Mouse (Mus musculus): ENCODE data around the gene Egfem1. TPM values are rescaled to one million over a fixed set of nuclear protein-coding genes. Genes with fewer than 3 reads are reported as not detected.

Gene Egfem1
- polyA plus RNA-seq, 1 experiment from 2014 or later = 6.7 TPM

- DNase-seq (ENCODE audit: low spot score) (no peak), ATAC-seq (ENCODE audit: low FRiP score) (no peak)
- WGBS = 63% methylated on average over 5 of the region's 5 CpGs
- Histone ChIP-seq H3K9ac (no peak overlapping the region), H3K4me1 (replicated peaks; ENCODE audit: control insufficient read depth, insufficient read depth, low read length) (no peaks in the 10 kb centered on the region), H3K27me3 (ENCODE audit: control insufficient read depth, insufficient read depth, low read length) (no peaks in the 10 kb centered on the region), H3K4me2 (replicated peaks) (no peak overlapping the region), H3K4me3 (replicated peaks; ENCODE audit: low read length) (no peak overlapping the region), H3K9me3 (ENCODE audit: control insufficient read depth, low read length) (no peaks in the 10 kb centered on the region), H3K36me3 (replicated peaks; ENCODE audit: control insufficient read depth, insufficient read depth) (no peaks in the 10 kb centered on the region), H3K27ac (no peak overlapping the region)
Measured at GRCm38 (mm10) chr3:29578055-29578860, 496.4 kb downstream of the Egfem1 start.

GRCm38 (mm10) chr3:29582749-29583148 is 500.9 kb downstream of the Egfem1 start:
- no peaks in the 10 kb centered on the region for H3K4me1 ChIP-seq (replicated peaks; ENCODE audit: control insufficient read depth, insufficient read depth, low read length)
- no peaks in the 10 kb centered on the region for H3K27me3 ChIP-seq (ENCODE audit: control insufficient read depth, insufficient read depth, low read length)
- peak; percentile 59; the same call in 1 of the 2 replicates for ATAC-seq (ENCODE audit: low FRiP score)
- H3K36me3 ChIP-seq (replicated peaks; ENCODE audit: control insufficient read depth, insufficient read depth) = no peaks in the 10 kb centered on the region
- 62% methylated on average over 8 of the region's 8 CpGs for WGBS
- no peaks in the 10 kb centered on the region for H3K9me3 ChIP-seq (ENCODE audit: control insufficient read depth, low read length)
- no peak overlapping the region for H3K4me3 ChIP-seq (replicated peaks; ENCODE audit: low read length)
- H3K4me2 ChIP-seq (replicated peaks) = no peak overlapping the region
- no peak overlapping the region for H3K9ac ChIP-seq
- H3K27ac ChIP-seq = no peak overlapping the region
- DNase-seq (ENCODE audit: low spot score) = peak; percentile 32

- H3K9me3 ChIP-seq (ENCODE audit: control insufficient read depth, low read length) = no peaks in the 10 kb centered on the region
- H3K27ac ChIP-seq = no peak overlapping the region
- H3K36me3 ChIP-seq (replicated peaks; ENCODE audit: control insufficient read depth, insufficient read depth) = no peaks in the 10 kb centered on the region
- 59% methylated on average over 7 of the region's 7 CpGs for WGBS
- no peak overlapping the region for H3K9ac ChIP-seq
- H3K4me1 ChIP-seq (replicated peaks; ENCODE audit: control insufficient read depth, insufficient read depth, low read length) = no peaks in the 10 kb centered on the region
- ATAC-seq (ENCODE audit: low FRiP score) (no peak), DNase-seq (ENCODE audit: low spot score) (no peak)
- no peaks in the 10 kb centered on the region for H3K27me3 ChIP-seq (ENCODE audit: control insufficient read depth, insufficient read depth, low read length)
- no peak overlapping the region for H3K4me3 ChIP-seq (replicated peaks; ENCODE audit: low read length)
- H3K4me2 ChIP-seq (replicated peaks) = no peak overlapping the region
Measured at GRCm38 (mm10) chr3:29602140-29602539, 520.3 kb downstream of the Egfem1 start.

DNA sequence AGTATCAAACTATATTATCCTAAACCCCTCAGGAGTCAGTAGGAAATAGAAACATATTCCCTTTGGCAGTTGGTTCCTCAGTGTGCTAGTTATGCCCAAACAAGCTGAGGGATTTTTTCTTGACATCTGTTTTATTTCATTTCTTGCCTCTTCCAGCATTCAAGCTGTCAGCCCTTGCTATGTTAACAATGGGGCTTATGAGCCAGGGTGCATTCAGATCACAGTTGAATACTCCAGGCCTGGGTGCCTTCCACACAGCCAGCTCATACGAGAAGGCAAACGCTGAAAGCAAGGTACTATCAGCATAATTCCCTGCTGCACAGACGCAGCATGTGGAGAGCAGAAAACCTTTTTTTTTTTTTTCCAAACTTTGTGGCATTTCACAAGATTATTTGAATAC is 526.9 kb downstream of the Egfem1 start:
- DNase-seq (ENCODE audit: low spot score) (no peak), ATAC-seq (ENCODE audit: low FRiP score) (no peak)
- no peaks in the 10 kb centered on the region for H3K36me3 ChIP-seq (replicated peaks; ENCODE audit: control insufficient read depth, insufficient read depth)
- 0 out of 2 replicates have a peak, but pooled peaks cover 5% of the 10 kb centered on the region for H3K4me1 ChIP-seq (replicated peaks; ENCODE audit: control insufficient read depth, insufficient read depth, low read length)
- H3K4me3 ChIP-seq (replicated peaks; ENCODE audit: low read length) = no peak overlapping the region
- H3K4me2 ChIP-seq (replicated peaks) = no peak overlapping the region
- 26% methylated on average over 3 of the region's 3 CpGs for WGBS
- H3K27ac ChIP-seq = peak overlapping the region; percentile 20; the same call in 1 of the 2 replicates
- H3K9ac ChIP-seq = no peak overlapping the region
- H3K27me3 ChIP-seq (ENCODE audit: control insufficient read depth, insufficient read depth, low read length) = no peaks in the 10 kb centered on the region
- H3K9me3 ChIP-seq (ENCODE audit: control insufficient read depth, low read length) = no peaks in the 10 kb centered on the region

GRCm38 (mm10) chr3:29609174-29609573 is 527.4 kb downstream of the Egfem1 start:
- 0 out of 2 replicates have a peak, but pooled peaks cover 5% of the 10 kb centered on the region for H3K4me1 ChIP-seq (replicated peaks; ENCODE audit: control insufficient read depth, insufficient read depth, low read length)
- ATAC-seq (ENCODE audit: low FRiP score) (no peak), DNase-seq (ENCODE audit: low spot score) (no peak)
- no peak overlapping the region for H3K27ac ChIP-seq
- H3K4me2 ChIP-seq (replicated peaks) = no peak overlapping the region
- no peaks in the 10 kb centered on the region for H3K27me3 ChIP-seq (ENCODE audit: control insufficient read depth, insufficient read depth, low read length)
- no peak overlapping the region for H3K4me3 ChIP-seq (replicated peaks; ENCODE audit: low read length)
- no peaks in the 10 kb centered on the region for H3K9me3 ChIP-seq (ENCODE audit: control insufficient read depth, low read length)
- H3K36me3 ChIP-seq (replicated peaks; ENCODE audit: control insufficient read depth, insufficient read depth) = no peaks in the 10 kb centered on the region
- 76% methylated on average over 2 of the region's 2 CpGs for WGBS
- no peak overlapping the region for H3K9ac ChIP-seq

- H3K4me2 ChIP-seq (replicated peaks) = no peak overlapping the region
- WGBS = 89% methylated on average over 1 of the region's 1 CpGs
- ATAC-seq (ENCODE audit: low FRiP score) (no peak), DNase-seq (ENCODE audit: low spot score) (no peak)
- H3K4me3 ChIP-seq (replicated peaks; ENCODE audit: low read length) = no peak overlapping the region
- no peaks in the 10 kb centered on the region for H3K36me3 ChIP-seq (replicated peaks; ENCODE audit: control insufficient read depth, insufficient read depth)
- H3K4me1 ChIP-seq (replicated peaks; ENCODE audit: control insufficient read depth, insufficient read depth, low read length) = no peaks in the 10 kb centered on the region
- no peaks in the 10 kb centered on the region for H3K9me3 ChIP-seq (ENCODE audit: control insufficient read depth, low read length)
- H3K27ac ChIP-seq = no peak overlapping the region
- H3K9ac ChIP-seq = no peak overlapping the region
- H3K27me3 ChIP-seq (ENCODE audit: control insufficient read depth, insufficient read depth, low read length) = no peaks in the 10 kb centered on the region
Measured at GRCm38 (mm10) chr3:29619586-29619985, 537.8 kb downstream of the Egfem1 start.

DNA sequence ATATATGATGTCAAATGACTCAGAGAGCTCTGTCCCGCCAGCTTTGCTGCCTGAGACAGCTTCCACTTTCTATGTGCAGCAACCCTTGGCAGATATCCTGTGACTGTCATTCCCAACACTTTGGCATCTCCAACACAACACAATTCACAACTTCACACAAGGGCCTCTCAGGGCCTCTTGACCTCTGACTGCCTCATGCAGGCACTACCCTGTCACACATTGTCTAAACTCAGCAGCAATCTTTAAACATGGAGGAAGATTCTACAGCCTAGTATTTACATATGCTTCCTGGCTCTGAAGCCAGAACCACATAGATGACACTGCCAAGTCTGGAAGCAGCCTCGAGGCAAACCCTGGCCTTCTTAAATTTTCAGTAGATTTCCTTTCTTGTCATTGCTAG is 558.0 kb downstream of the Egfem1 start:
- no peaks in the 10 kb centered on the region for H3K36me3 ChIP-seq (replicated peaks; ENCODE audit: control insufficient read depth, insufficient read depth)
- no peak overlapping the region for H3K9ac ChIP-seq
- no peaks in the 10 kb centered on the region for H3K27me3 ChIP-seq (ENCODE audit: control insufficient read depth, insufficient read depth, low read length)
- H3K4me1 ChIP-seq (replicated peaks; ENCODE audit: control insufficient read depth, insufficient read depth, low read length) = no peaks in the 10 kb centered on the region
- DNase-seq (ENCODE audit: low spot score) (no peak), ATAC-seq (ENCODE audit: low FRiP score) (no peak)
- 65% methylated on average over 2 of the region's 2 CpGs for WGBS
- no peak overlapping the region for H3K4me2 ChIP-seq (replicated peaks)
- no peak overlapping the region for H3K27ac ChIP-seq
- no peaks in the 10 kb centered on the region for H3K9me3 ChIP-seq (ENCODE audit: control insufficient read depth, low read length)
- no peak overlapping the region for H3K4me3 ChIP-seq (replicated peaks; ENCODE audit: low read length)

DNA sequence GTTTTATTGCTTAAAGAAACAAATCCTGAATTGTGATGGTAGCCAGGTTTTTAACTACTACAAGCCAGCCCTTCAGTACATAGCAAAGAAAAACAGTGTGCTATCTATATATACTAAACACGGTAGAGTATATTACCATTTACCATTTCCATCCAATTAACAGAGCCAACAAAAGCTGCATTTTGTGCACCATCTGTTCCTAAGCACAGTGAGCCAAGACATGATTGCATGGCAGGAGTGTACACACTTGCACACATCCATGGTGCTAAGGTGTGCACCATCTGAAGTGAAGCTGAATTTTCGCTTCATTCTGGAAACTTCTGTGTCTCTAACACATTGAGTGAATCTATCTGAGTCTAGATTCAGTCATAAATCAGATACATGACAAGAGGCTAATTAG is 585.0 kb downstream of the Egfem1 start:
- H3K4me3 ChIP-seq (replicated peaks; ENCODE audit: low read length) = no peak overlapping the region
- no peaks in the 10 kb centered on the region for H3K9me3 ChIP-seq (ENCODE audit: control insufficient read depth, low read length)
- ATAC-seq (ENCODE audit: low FRiP score) = no peak
- no peaks in the 10 kb centered on the region for H3K27me3 ChIP-seq (ENCODE audit: control insufficient read depth, insufficient read depth, low read length)
- no peak for DNase-seq (ENCODE audit: low spot score)
- no peaks in the 10 kb centered on the region for H3K4me1 ChIP-seq (replicated peaks; ENCODE audit: control insufficient read depth, insufficient read depth, low read length)
- no peak overlapping the region for H3K4me2 ChIP-seq (replicated peaks)
- H3K27ac ChIP-seq = no peak overlapping the region
- 81% methylated on average over 2 of the region's 2 CpGs for WGBS
- H3K36me3 ChIP-seq (replicated peaks; ENCODE audit: control insufficient read depth, insufficient read depth) = no peaks in the 10 kb centered on the region
- no peak overlapping the region for H3K9ac ChIP-seq

DNA sequence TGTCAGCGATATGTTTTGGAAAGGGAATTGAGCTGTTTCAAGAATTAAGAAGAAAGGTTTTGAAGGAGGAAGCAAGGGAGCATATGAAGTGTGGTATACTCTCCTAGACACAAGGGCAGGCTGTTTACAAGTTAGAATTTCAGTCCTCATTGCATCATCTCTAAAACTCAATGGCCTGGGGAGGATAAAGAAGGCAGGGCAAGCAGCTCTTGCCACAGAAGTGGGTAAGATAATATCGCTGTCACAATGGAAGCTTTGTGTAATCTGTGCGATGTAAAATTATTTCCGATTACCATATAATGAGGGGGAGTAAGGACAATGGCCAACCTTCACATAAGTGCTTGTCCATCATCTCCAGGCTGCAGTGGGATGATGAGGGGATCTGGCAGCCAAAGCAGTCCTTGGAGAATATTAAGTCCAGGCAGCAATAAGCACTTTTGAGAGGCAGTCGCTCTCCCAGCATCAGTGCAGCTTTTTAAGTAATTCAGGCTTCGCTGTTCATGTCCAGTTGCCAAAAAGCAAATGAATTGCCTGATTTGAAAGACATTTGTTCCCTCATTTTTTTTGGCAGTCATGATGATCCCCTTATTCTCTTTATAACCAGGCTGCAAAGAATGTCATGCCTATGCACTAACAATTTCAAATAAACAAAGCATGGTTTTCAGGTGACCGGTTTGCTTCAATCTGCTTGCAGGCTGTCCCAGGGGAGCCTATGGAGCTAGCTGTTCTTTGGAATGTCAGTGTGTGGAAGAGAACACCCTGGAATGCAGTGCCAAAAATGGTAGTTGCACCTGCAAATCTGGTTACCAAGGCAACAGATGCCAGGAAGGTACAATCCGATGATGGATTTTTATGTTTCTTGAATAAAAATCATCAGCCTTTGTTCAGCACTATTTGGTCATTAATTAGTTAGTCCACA is 607.8 kb downstream of the Egfem1 start:
- 44% methylated on average over 8 of the region's 8 CpGs for WGBS
- Histone ChIP-seq H3K4me1 (replicated peaks; ENCODE audit: control insufficient read depth, insufficient read depth, low read length) (peaks cover 11% of the 10 kb centered on the region; the same call in 1 of the 2 replicates), H3K9me3 (ENCODE audit: control insufficient read depth, low read length) (no peaks in the 10 kb centered on the region), H3K27ac (no peak overlapping the region; the same call in 1 of the 2 replicates), H3K36me3 (replicated peaks; ENCODE audit: control insufficient read depth, insufficient read depth) (no peaks in the 10 kb centered on the region), H3K9ac (no peak overlapping the region), H3K4me3 (replicated peaks; ENCODE audit: low read length) (no peak overlapping the region), H3K4me2 (replicated peaks) (no peak overlapping the region), H3K27me3 (ENCODE audit: control insufficient read depth, insufficient read depth, low read length) (no peaks in the 10 kb centered on the region)
- peak; percentile 29 for DNase-seq (ENCODE audit: low spot score)
- ATAC-seq (ENCODE audit: low FRiP score) = peak; percentile 62; the same call in 1 of the 2 replicates

Data from hindbrain, embryonic 14.5 days (tissue).